Mouse (Mus musculus): ENCODE measurements at regions not wholly inside any gene's neighbourhood (a gene's known extent, or its start where the extent isn't known, plus 50 kb on each side); places are given as distances from the start of the nearest gene placed in this dataset.

GRCm38 (mm10) chr10:111806333-111806732 lies 166.1 kb upstream of the Krr1 start:
- Histone ChIP-seq H3K4me3 (no peak overlapping the region), H3K9me3 (replicated peaks) (no peaks in the 10 kb centered on the region), H3K27ac (no peak overlapping the region), H3K4me2 (no peak overlapping the region), H3K9ac (no peak overlapping the region), H3K4me1 (no peaks in the 10 kb centered on the region), H3K27me3 (no peaks in the 10 kb centered on the region), H3K36me3 (ENCODE audit: poor library complexity, severe bottlenecking) (no peaks in the 10 kb centered on the region)
- 95% methylated on average over 3 of the region's 3 CpGs for WGBS
- no peak for ATAC-seq

- WGBS, result 66% methylated on average over 5 of the region's 5 CpGs
These were observed 165.5 kb upstream of the Krr1 start for GRCm38 (mm10) chr10:111806916-111807315.

GRCm38 (mm10) chr10:111813736-111814135 lies 158.7 kb upstream of the Krr1 start:
- H3K9ac ChIP-seq, result no peak overlapping the region
- H3K4me3 ChIP-seq, result no peak overlapping the region
- 90% methylated on average over 4 of the region's 4 CpGs for WGBS
- no peaks in the 10 kb centered on the region for H3K36me3 ChIP-seq (ENCODE audit: poor library complexity, severe bottlenecking)
- H3K4me2 ChIP-seq, result no peak overlapping the region
- peaks cover 13% of the 10 kb centered on the region for H3K4me1 ChIP-seq
- H3K9me3 ChIP-seq (replicated peaks), result no peaks in the 10 kb centered on the region
- H3K27me3 ChIP-seq, result no peaks in the 10 kb centered on the region
- ATAC-seq, result no peak
- H3K27ac ChIP-seq, result no peak overlapping the region

More at GRCm38 (mm10) chr10:111806916-111807315, 165.5 kb upstream of the Krr1 start:
- Histone ChIP-seq H3K4me2 (no peak overlapping the region), H3K36me3 (ENCODE audit: poor library complexity, severe bottlenecking) (no peaks in the 10 kb centered on the region), H3K4me3 (no peak overlapping the region), H3K9me3 (replicated peaks) (no peaks in the 10 kb centered on the region), H3K9ac (no peak overlapping the region), H3K27ac (no peak overlapping the region), H3K27me3 (no peaks in the 10 kb centered on the region), H3K4me1 (no peaks in the 10 kb centered on the region)
- no peak for ATAC-seq

DNA sequence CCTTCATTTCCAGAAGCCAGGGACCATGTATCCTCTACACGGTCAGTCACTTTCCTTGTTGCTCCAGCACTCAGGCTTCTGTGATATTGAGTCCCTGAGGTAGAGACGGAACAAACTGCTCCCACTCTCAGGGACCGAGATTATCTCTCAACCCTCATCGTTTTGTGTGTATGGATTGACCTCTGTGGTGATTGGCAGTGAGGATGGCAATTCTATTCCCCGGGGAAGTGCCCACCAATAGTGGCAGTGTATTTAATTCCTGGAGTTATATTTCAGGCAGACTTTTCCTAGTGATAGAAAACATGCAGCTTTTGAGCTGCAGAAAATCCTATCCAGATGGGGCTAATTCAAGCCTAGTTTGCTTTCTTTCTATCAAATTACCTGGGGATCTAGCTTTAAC lies 157.8 kb upstream of the Krr1 start:
- H3K4me3 ChIP-seq, result no peak overlapping the region
- peaks cover 13% of the 10 kb centered on the region for H3K4me1 ChIP-seq
- H3K9ac ChIP-seq, result no peak overlapping the region
- no peaks in the 10 kb centered on the region for H3K27me3 ChIP-seq
- no peaks in the 10 kb centered on the region for H3K9me3 ChIP-seq (replicated peaks)
- ATAC-seq, result no peak
- H3K36me3 ChIP-seq (ENCODE audit: poor library complexity, severe bottlenecking), result no peaks in the 10 kb centered on the region
- no peak overlapping the region for H3K27ac ChIP-seq
- WGBS, result 89% methylated on average over 5 of the region's 5 CpGs
- no peak overlapping the region for H3K4me2 ChIP-seq

GRCm38 (mm10) chr10:111815160-111815559 lies 157.3 kb upstream of the Krr1 start:
- Histone ChIP-seq H3K4me3 (no peak overlapping the region), H3K27ac (no peak overlapping the region), H3K9ac (no peak overlapping the region), H3K9me3 (replicated peaks) (no peaks in the 10 kb centered on the region), H3K27me3 (no peaks in the 10 kb centered on the region), H3K36me3 (ENCODE audit: poor library complexity, severe bottlenecking) (no peaks in the 10 kb centered on the region), H3K4me2 (no peak overlapping the region), H3K4me1 (peaks cover 13% of the 10 kb centered on the region)
- no peak for ATAC-seq
- WGBS, result 87% methylated on average over 2 of the region's 2 CpGs

- Histone ChIP-seq H3K36me3 (ENCODE audit: poor library complexity, severe bottlenecking) (no peaks in the 10 kb centered on the region), H3K4me2 (no peak overlapping the region), H3K27ac (no peak overlapping the region), H3K4me3 (no peak overlapping the region), H3K27me3 (no peaks in the 10 kb centered on the region), H3K9ac (no peak overlapping the region), H3K9me3 (replicated peaks) (no peaks in the 10 kb centered on the region), H3K4me1 (peaks cover 13% of the 10 kb centered on the region)
- WGBS, result 37% methylated on average over 7 of the region's 7 CpGs
- peak; percentile 91 for ATAC-seq
These were observed 156.5 kb upstream of the Krr1 start for GRCm38 (mm10) chr10:111815821-111816599.

- Histone ChIP-seq H3K4me3 (no peak overlapping the region), H3K4me1 (peaks cover 13% of the 10 kb centered on the region), H3K9me3 (replicated peaks) (no peaks in the 10 kb centered on the region), H3K27ac (no peak overlapping the region), H3K9ac (no peak overlapping the region), H3K4me2 (no peak overlapping the region), H3K27me3 (no peaks in the 10 kb centered on the region), H3K36me3 (ENCODE audit: poor library complexity, severe bottlenecking) (no peaks in the 10 kb centered on the region)
- WGBS, result 94% methylated on average over 8 of the region's 8 CpGs
- no peak for ATAC-seq
These were observed 152.6 kb upstream of the Krr1 start for GRCm38 (mm10) chr10:111819755-111820451.

DNA sequence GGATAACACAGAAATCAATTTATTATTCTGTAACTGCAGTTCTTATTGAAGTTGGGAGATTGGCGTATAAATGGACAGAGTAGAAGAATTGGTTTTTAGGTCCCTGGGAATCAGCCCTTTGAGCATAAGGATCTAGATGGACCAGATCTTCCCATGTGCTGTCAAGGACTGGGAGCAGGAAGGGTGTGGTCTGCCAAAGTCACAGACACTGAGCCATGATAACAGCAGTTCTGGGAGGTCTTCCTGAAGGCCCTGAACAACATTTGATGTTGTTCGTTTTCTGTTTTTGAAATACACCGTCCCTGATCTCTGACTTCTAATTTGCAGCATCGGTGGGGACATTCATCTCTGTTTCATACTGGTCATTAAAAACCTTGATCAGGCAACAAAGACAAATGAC lies 147.6 kb upstream of the Krr1 start:
- no peaks in the 10 kb centered on the region for H3K27me3 ChIP-seq
- H3K9ac ChIP-seq, result no peak overlapping the region
- no peak for ATAC-seq
- H3K9me3 ChIP-seq (replicated peaks), result no peaks in the 10 kb centered on the region
- no peak overlapping the region for H3K27ac ChIP-seq
- H3K4me2 ChIP-seq, result no peak overlapping the region
- no peaks in the 10 kb centered on the region for H3K36me3 ChIP-seq (ENCODE audit: poor library complexity, severe bottlenecking)
- WGBS, result 85% methylated on average over 4 of the region's 4 CpGs
- H3K4me3 ChIP-seq, result no peak overlapping the region
- H3K4me1 ChIP-seq, result no peaks in the 10 kb centered on the region

GRCm38 (mm10) chr10:111826033-111826754 lies 146.3 kb upstream of the Krr1 start:
- Histone ChIP-seq H3K9ac (no peak overlapping the region), H3K9me3 (replicated peaks) (no peaks in the 10 kb centered on the region), H3K27me3 (no peaks in the 10 kb centered on the region), H3K36me3 (ENCODE audit: poor library complexity, severe bottlenecking) (no peaks in the 10 kb centered on the region), H3K4me3 (no peak overlapping the region), H3K4me1 (no peaks in the 10 kb centered on the region), H3K4me2 (no peak overlapping the region), H3K27ac (no peak overlapping the region)
- ATAC-seq, result no peak
- WGBS, result 91% methylated on average over 4 of the region's 4 CpGs

- 60% methylated on average over 3 of the region's 3 CpGs for WGBS
- no peak for ATAC-seq
These were observed 145.2 kb upstream of the Krr1 start for GRCm38 (mm10) chr10:111827246-111827645.

DNA sequence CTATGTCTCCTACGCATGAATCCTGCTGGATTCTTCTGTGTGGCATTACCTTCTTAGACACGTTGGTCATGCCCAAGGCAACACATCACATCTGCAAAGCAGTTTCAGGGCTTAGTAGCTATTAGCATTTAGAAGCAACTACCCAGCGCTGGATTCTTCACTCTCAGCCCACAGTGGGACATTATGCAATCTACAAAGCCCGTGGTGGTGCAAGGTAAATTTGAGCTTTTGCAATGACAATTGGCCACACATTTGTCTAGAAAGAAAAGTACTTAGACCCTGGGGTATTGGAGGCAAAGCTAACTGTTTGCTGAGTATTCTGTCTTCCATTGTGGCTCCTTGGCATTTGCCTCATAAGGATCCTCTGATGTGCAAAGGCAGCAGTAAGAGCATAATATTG lies 144.5 kb upstream of the Krr1 start:
- ATAC-seq, result no peak
- Histone ChIP-seq H3K4me2 (no peak overlapping the region), H3K4me1 (no peaks in the 10 kb centered on the region), H3K9ac (no peak overlapping the region), H3K27me3 (no peaks in the 10 kb centered on the region), H3K9me3 (replicated peaks) (no peaks in the 10 kb centered on the region), H3K4me3 (no peak overlapping the region), H3K36me3 (ENCODE audit: poor library complexity, severe bottlenecking) (no peaks in the 10 kb centered on the region), H3K27ac (no peak overlapping the region)
- WGBS, result 87% methylated on average over 4 of the region's 4 CpGs

More at GRCm38 (mm10) chr10:111827246-111827645, 145.2 kb upstream of the Krr1 start:
- Histone ChIP-seq H3K27me3 (no peaks in the 10 kb centered on the region), H3K9ac (no peak overlapping the region), H3K36me3 (ENCODE audit: poor library complexity, severe bottlenecking) (no peaks in the 10 kb centered on the region), H3K9me3 (replicated peaks) (no peaks in the 10 kb centered on the region), H3K27ac (no peak overlapping the region), H3K4me3 (no peak overlapping the region), H3K4me2 (no peak overlapping the region), H3K4me1 (no peaks in the 10 kb centered on the region)

DNA sequence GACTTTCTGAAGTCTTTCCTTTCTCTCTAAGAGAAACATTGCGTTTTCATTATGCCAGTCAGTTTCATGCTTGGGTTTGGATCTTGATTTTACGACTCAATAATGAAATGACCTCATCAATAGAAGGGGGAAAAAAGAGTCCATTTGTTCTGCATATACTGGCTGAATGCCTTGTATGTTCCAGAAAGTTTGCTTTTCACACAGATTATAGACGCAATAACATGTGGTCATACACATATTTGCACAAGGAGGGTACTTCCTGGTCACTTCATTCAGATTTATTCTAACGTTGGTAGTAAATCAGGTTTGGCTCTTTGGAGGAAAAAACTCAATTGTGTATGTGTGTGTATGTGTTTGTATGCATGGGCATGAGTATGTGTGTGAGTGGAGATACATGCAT lies 143.9 kb upstream of the Krr1 start:
- Histone ChIP-seq H3K4me2 (no peak overlapping the region), H3K9ac (no peak overlapping the region), H3K9me3 (replicated peaks) (no peaks in the 10 kb centered on the region), H3K27ac (no peak overlapping the region), H3K4me3 (no peak overlapping the region), H3K27me3 (no peaks in the 10 kb centered on the region), H3K4me1 (no peaks in the 10 kb centered on the region), H3K36me3 (ENCODE audit: poor library complexity, severe bottlenecking) (no peaks in the 10 kb centered on the region)
- WGBS, result 91% methylated on average over 4 of the region's 4 CpGs
- no peak for ATAC-seq
